Mouse (Mus musculus): ENCODE measurements around the gene Gorasp2. TPM values are rescaled to one million over a fixed set of nuclear protein-coding genes. Genes with fewer than 3 reads are reported as not detected.

The Gorasp2 gene
- polyA plus RNA-seq, 1 experiment, result 1.7 TPM

- Histone ChIP-seq H3K27me3 (ENCODE audit: control insufficient read depth) (no peaks in the 10 kb centered on the region), H3K36me3 (ENCODE audit: control insufficient read depth) (peaks cover 95% of the 10 kb centered on the region), H3K4me3 (replicated peaks) (no peak overlapping the region), H3K9me3 (ENCODE audit: control insufficient read depth, low read length) (no peaks in the 10 kb centered on the region), H3K4me1 (ENCODE audit: control insufficient read depth) (no peaks in the 10 kb centered on the region)
- TF ChIP-seq GATA1 (IDR thresholded peaks at IDR 0.05; ENCODE audit: low read length) (no peak), TAL1 (IDR thresholded peaks at IDR 0.05; ENCODE audit: low read length) (no peak)
Measured at GRCm38 (mm10) chr2:70751655-70752054, 90.3 kb downstream of the Gorasp2 start.

- Histone ChIP-seq H3K27me3 (ENCODE audit: control insufficient read depth) (no peaks in the 10 kb centered on the region), H3K4me3 (replicated peaks) (no peak overlapping the region), H3K4me1 (ENCODE audit: control insufficient read depth) (no peaks in the 10 kb centered on the region), H3K36me3 (ENCODE audit: control insufficient read depth) (peaks cover 95% of the 10 kb centered on the region), H3K9me3 (ENCODE audit: control insufficient read depth, low read length) (no peaks in the 10 kb centered on the region)
- TF ChIP-seq TAL1 (IDR thresholded peaks at IDR 0.05; ENCODE audit: low read length) (no peak), GATA1 (IDR thresholded peaks at IDR 0.05; ENCODE audit: low read length) (no peak)
Measured at GRCm38 (mm10) chr2:70752149-70752548, 90.8 kb downstream of the Gorasp2 start.

Other genes starting within 250 kb of the Gorasp2 start
- gene Sp5, start 186.7 kb upstream of the Gorasp2 start, polyA plus RNA-seq (2012), result not detected in 2 replicates
- not detected in 2 replicates for gene Erich2, start 152.8 kb upstream of the Gorasp2 start, polyA plus RNA-seq (2012)
- gene Gad1, start 108.5 kb upstream of the Gorasp2 start, polyA plus RNA-seq (2012), result not detected in 2 replicates
- gene Gm26558, start 532 bp downstream of the Gorasp2 start, polyA plus RNA-seq (2012), result 0.14 TPM in 1 of 2 replicates, not detected in the other
- gene Tlk1, start 164.2 kb downstream of the Gorasp2 start, polyA plus RNA-seq (2012), result 3.3 and 4.5 TPM in 2 replicates

All from erythroblast, embryonic 14.5 days (primary cell).